Mouse (Mus musculus): ENCODE results near the gene AA986860. TPM values are rescaled to one million over a fixed set of nuclear protein-coding genes. Genes with fewer than 3 reads are reported as not detected.

AA986860 gene
- polyA plus RNA-seq, 1 experiment from 2014 or later, result 7.8 TPM

GRCm38 (mm10) chr1:130775691-130776331 lies 44.0 kb downstream of the AA986860 start:
- 60% methylated on average over 7 of the region's 7 CpGs for WGBS
- Histone ChIP-seq H3K4me2 (no peak overlapping the region), H3K27ac (ENCODE audit: low read depth) (no peak overlapping the region), H3K4me3 (ENCODE audit: low read depth, low read length) (no peak overlapping the region), H3K4me1 (ENCODE audit: insufficient read depth) (0 out of 2 replicates have a peak, but pooled peaks cover 4% of the 10 kb centered on the region), H3K27me3 (ENCODE audit: insufficient read depth, low read length) (no peaks in the 10 kb centered on the region), H3K36me3 (ENCODE audit: insufficient read depth) (no peaks in the 10 kb centered on the region), H3K9ac (no peak overlapping the region), H3K9me3 (ENCODE audit: low read depth, low read length) (no peaks in the 10 kb centered on the region)
- ATAC-seq (ENCODE audit: insufficient read depth) (no peak), DNase-seq (peak; percentile 33)
- no peak for TF ChIP-seq CTCF (IDR thresholded peaks at IDR 0.05; ENCODE audit: low read depth)

DNA sequence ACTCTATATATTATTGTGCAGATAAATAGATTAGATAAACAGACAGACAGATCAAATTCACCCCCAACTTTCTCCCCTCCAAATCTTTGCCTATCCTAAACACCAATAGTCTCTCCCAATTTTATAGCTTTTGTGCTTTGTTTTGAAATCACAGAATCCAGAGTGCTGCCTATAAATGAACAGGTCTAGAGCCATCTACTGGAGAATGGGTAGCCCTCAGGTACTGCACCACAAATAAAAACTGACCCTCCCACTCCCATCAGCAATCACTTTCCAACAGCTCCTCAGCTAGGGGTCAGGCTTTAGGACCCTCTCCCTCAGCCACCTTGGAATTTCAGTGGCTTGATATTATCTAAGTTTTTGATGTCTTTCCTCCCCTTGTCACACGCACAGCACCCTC lies 44.9 kb downstream of the AA986860 start:
- Histone ChIP-seq H3K27ac (ENCODE audit: low read depth) (no peak overlapping the region), H3K4me1 (ENCODE audit: insufficient read depth) (0 out of 2 replicates have a peak, but pooled peaks cover 4% of the 10 kb centered on the region), H3K4me3 (ENCODE audit: low read depth, low read length) (no peak overlapping the region), H3K36me3 (ENCODE audit: insufficient read depth) (no peaks in the 10 kb centered on the region), H3K27me3 (ENCODE audit: insufficient read depth, low read length) (no peaks in the 10 kb centered on the region), H3K9me3 (ENCODE audit: low read depth, low read length) (no peaks in the 10 kb centered on the region), H3K9ac (no peak overlapping the region), H3K4me2 (no peak overlapping the region)
- ATAC-seq (ENCODE audit: insufficient read depth) (no peak; the same call in 1 of the 2 replicates), DNase-seq (no peak)
- TF ChIP-seq CTCF (IDR thresholded peaks at IDR 0.05; ENCODE audit: low read depth), result peak; percentile 48
- 67% methylated on average over 1 of the region's 1 CpGs for WGBS

DNA sequence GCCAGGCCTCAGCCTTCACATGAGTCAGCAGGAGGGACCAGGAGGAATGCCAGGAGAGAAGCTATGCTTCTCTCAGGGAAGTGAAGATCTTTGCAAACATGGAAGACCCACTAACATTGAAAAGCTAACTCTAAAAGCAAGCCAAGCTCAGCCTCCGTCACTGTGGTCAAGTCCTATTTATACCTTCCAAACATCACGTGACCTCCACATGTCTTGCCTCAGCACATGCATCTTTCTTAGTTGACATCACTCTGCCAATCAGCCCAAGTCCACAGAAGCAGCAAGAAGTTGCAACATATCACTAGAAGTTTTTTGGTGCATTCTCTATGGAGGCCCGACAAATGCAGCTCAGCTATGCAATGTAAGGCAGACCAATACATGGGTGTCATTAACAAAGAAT lies 48.1 kb downstream of the AA986860 start:
- Histone ChIP-seq H3K4me2 (no peak overlapping the region), H3K4me3 (ENCODE audit: low read depth, low read length) (no peak overlapping the region), H3K4me1 (ENCODE audit: insufficient read depth) (0 out of 2 replicates have a peak, but pooled peaks cover 4% of the 10 kb centered on the region), H3K36me3 (ENCODE audit: insufficient read depth) (no peaks in the 10 kb centered on the region), H3K27ac (ENCODE audit: low read depth) (no peak overlapping the region), H3K9ac (no peak overlapping the region), H3K27me3 (ENCODE audit: insufficient read depth, low read length) (no peaks in the 10 kb centered on the region), H3K9me3 (ENCODE audit: low read depth, low read length) (no peaks in the 10 kb centered on the region)
- no peak for DNase-seq
- no peak for TF ChIP-seq CTCF (IDR thresholded peaks at IDR 0.05; ENCODE audit: low read depth)
- WGBS, result 83% methylated on average over 3 of the region's 3 CpGs
- no peak for ATAC-seq (ENCODE audit: insufficient read depth)

DNA sequence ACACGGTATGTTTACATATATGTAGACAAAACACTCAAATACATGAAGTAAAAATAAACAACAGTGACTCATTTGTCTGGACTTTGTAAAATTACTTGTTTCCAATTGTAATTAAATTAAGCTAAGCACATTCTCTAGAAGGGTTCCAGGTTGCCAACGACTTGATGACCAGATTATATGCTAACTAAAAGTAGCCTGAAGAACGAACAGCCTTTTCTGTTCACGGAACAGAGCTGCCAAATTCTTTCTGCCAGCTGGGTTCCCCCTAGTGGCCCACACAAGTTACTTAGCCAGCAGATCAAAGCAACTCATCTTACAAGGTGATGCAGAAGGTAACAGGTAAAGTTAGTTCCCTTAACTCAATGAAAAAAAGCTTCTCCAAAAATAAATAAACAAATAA lies 52.3 kb downstream of the AA986860 start:
- Histone ChIP-seq H3K9me3 (ENCODE audit: low read depth, low read length) (no peaks in the 10 kb centered on the region), H3K27me3 (ENCODE audit: insufficient read depth, low read length) (no peaks in the 10 kb centered on the region), H3K9ac (no peak overlapping the region), H3K4me2 (no peak overlapping the region), H3K4me3 (ENCODE audit: low read depth, low read length) (no peak overlapping the region), H3K27ac (ENCODE audit: low read depth) (no peak overlapping the region), H3K4me1 (ENCODE audit: insufficient read depth) (no peaks in the 10 kb centered on the region), H3K36me3 (ENCODE audit: insufficient read depth) (no peaks in the 10 kb centered on the region)
- TF ChIP-seq CTCF (IDR thresholded peaks at IDR 0.05; ENCODE audit: low read depth), result peak; percentile 69
- 7% methylated on average over 4 of the region's 4 CpGs for WGBS
- ATAC-seq (ENCODE audit: insufficient read depth) (no peak; the same call in 1 of the 2 replicates), DNase-seq (peak; percentile 74)

DNA sequence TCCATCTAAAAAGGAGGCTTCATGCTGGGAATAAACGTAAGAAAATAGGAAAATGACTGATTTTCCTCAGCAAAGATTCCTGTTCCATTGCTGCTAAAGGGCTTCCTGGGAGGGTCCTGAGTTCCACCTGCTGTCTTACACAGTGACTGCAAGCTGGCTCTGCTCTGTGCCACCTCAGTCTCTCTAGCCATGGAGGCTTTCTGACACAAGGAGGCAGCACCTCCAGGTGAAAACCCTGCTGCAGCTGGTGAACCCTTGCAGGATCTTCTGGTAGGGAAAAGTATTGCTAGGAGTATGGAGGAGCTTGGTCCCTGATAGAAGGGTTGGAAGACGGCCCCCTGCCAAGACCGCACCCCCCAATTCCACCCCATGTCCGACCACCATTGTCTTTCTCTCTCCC lies 55.2 kb downstream of the AA986860 start:
- no peak overlapping the region for H3K27ac ChIP-seq (ENCODE audit: low read depth)
- DNase-seq (peak; percentile 19), ATAC-seq (ENCODE audit: insufficient read depth) (no peak; the same call in 1 of the 2 replicates)
- peaks cover under 1% of the 10 kb centered on the region; the same call in 1 of the 2 replicates for H3K9me3 ChIP-seq (ENCODE audit: low read depth, low read length)
- peak; percentile 45 for TF ChIP-seq CTCF (IDR thresholded peaks at IDR 0.05; ENCODE audit: low read depth)
- H3K9ac ChIP-seq, result no peak overlapping the region
- H3K4me1 ChIP-seq (ENCODE audit: insufficient read depth), result no peaks in the 10 kb centered on the region
- H3K36me3 ChIP-seq (ENCODE audit: insufficient read depth), result no peaks in the 10 kb centered on the region
- WGBS, result 39% methylated on average over 4 of the region's 4 CpGs
- no peak overlapping the region for H3K4me3 ChIP-seq (ENCODE audit: low read depth, low read length)
- no peak overlapping the region for H3K4me2 ChIP-seq
- no peaks in the 10 kb centered on the region for H3K27me3 ChIP-seq (ENCODE audit: insufficient read depth, low read length)

DNA sequence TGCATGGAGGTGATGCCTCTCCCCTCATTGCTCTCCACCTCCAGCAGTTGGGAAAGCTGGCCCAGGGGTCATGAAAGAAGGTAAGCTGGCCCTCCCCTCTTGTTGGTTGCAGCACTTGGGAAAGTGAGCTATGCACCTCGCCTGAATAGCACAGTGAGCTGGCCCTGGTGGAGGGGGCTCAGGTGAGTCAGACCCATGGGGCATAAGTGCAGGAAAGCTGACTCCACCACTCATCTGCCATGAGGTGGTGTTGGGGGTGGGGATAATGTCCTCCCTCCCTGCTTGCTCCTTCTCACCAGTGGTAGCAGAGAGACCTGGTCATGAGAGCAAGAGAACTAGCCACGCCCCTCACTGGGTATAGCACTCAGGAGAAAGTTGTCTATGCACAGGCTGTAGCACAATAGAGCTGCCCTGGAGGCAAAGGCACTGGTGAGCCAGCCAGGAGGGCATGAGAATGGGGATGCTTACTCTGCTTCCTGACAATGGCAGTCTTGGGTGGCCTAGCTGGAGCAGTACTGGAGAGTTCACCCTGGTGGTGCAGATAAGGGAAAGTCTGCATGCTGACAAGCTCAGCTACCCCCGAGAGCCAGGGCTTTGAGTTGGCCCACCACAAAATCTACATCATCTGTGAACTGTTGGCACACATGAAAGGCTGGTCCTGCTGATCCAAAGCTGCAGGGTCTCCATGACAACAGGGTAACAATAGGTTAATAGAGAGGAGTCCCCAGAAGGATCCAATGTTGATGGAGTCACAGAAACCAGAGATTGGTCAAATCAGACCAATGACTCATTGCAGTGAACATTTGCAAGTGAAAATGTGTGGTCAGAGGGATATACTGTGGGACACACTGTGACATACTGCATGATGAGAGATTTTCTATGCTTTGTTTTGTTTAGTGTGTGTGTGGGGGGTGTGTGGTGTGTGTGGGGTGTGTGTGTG lies 58.0 kb downstream of the AA986860 start:
- ATAC-seq (ENCODE audit: insufficient read depth) (no peak), DNase-seq (no peak)
- no peak overlapping the region for H3K9ac ChIP-seq
- no peak overlapping the region for H3K4me2 ChIP-seq
- H3K27ac ChIP-seq (ENCODE audit: low read depth), result no peak overlapping the region
- TF ChIP-seq CTCF (IDR thresholded peaks at IDR 0.05; ENCODE audit: low read depth), result no peak
- peaks cover 4% of the 10 kb centered on the region; the same call in 1 of the 2 replicates for H3K9me3 ChIP-seq (ENCODE audit: low read depth, low read length)
- 75% methylated on average over 3 of the region's 3 CpGs for WGBS
- H3K36me3 ChIP-seq (ENCODE audit: insufficient read depth), result no peaks in the 10 kb centered on the region
- H3K27me3 ChIP-seq (ENCODE audit: insufficient read depth, low read length), result no peaks in the 10 kb centered on the region
- no peak overlapping the region for H3K4me3 ChIP-seq (ENCODE audit: low read depth, low read length)
- H3K4me1 ChIP-seq (ENCODE audit: insufficient read depth), result no peaks in the 10 kb centered on the region

Other genes starting within 250 kb of the AA986860 start
- gene Zp3r, start 102.4 kb upstream of the AA986860 start, polyA plus RNA-seq (2014; fragmentation: Nextera tagmentation; extraction: Ambion mirVana), result 0.13 TPM in 1 of 2 replicates, not detected in the other
- not detected in 2 replicates for gene C4bp, start 70.3 kb upstream of the AA986860 start, polyA plus RNA-seq (2014; fragmentation: Nextera tagmentation; extraction: Ambion mirVana)
- gene Gm29427, start 16.2 kb upstream of the AA986860 start, polyA plus RNA-seq (2014; fragmentation: Nextera tagmentation; extraction: Ambion mirVana), result not detected in 2 replicates
- gene Yod1, start 14.6 kb upstream of the AA986860 start, polyA plus RNA-seq (2014; fragmentation: Nextera tagmentation; extraction: Ambion mirVana), result 11.7 and 11.8 TPM in 2 replicates
- 6.5 and 7.2 TPM in 2 replicates for gene Pfkfb2, start 2.7 kb upstream of the AA986860 start, polyA plus RNA-seq (2014; fragmentation: Nextera tagmentation; extraction: Ambion mirVana)
- gene Fcamr, start 68.9 kb downstream of the AA986860 start, polyA plus RNA-seq (2014; fragmentation: Nextera tagmentation; extraction: Ambion mirVana), result not detected in 2 replicates
- not detected in 2 replicates for gene Pigr, start 94.7 kb downstream of the AA986860 start, polyA plus RNA-seq (2014; fragmentation: Nextera tagmentation; extraction: Ambion mirVana)
- gene Fcmr, start 133.7 kb downstream of the AA986860 start, polyA plus RNA-seq (2014; fragmentation: Nextera tagmentation; extraction: Ambion mirVana), result not detected in 2 replicates
- not detected in 2 replicates for gene Il24, start 155.5 kb downstream of the AA986860 start, polyA plus RNA-seq (2014; fragmentation: Nextera tagmentation; extraction: Ambion mirVana)
- gene Il20, start 179.5 kb downstream of the AA986860 start, polyA plus RNA-seq (2014; fragmentation: Nextera tagmentation; extraction: Ambion mirVana), result not detected in 2 replicates
- gene Il19, start 208.1 kb downstream of the AA986860 start, polyA plus RNA-seq (2014; fragmentation: Nextera tagmentation; extraction: Ambion mirVana), result not detected in 2 replicates